Mouse (Mus musculus) heart, embryonic 14.5 days (tissue): ENCODE measurements around the gene Immp1l. TPM values are rescaled to one million over a fixed set of nuclear protein-coding genes. Genes with fewer than 3 reads are reported as not detected.

ENCODE experiments used
- ATAC-seq: fragments of 200-750 bp; cut with Nextera tagmentation; 2 replicates; pipeline ENCODE4 v1.8.0; 2017; ENCODE audit warnings: low read depth, moderate TSS enrichment; ENCODE audit not compliant: insufficient number of reproducible peaks, insufficient read depth, low FRiP score
- H3K27ac ChIP-seq, 2 experiments: fragments of 200-500 bp in 1 of 2; fragments of 300-500 bp in 1 of 2; sonication (generic) in 1 of 2; replicated peaks in 1 of 2; 2 replicates each; pipeline ENCODE4 v1.5.1; 2012 to 2014; ENCODE audit warnings: low read depth in 2 of 2, low read length in 2 of 2, control low read depth in 1 of 2, mild to moderate bottlenecking in 1 of 2, mixed read lengths in 1 of 2; ENCODE audit not compliant: control insufficient read depth in 1 of 2, insufficient read depth in 1 of 2
- H3K27me3 ChIP-seq: fragments of 300-500 bp; sonication (generic); 2 replicates; pipeline ENCODE4 v1.6.1; 2014; ENCODE audit warnings: mild to moderate bottlenecking, low read length, control low read depth; ENCODE audit not compliant: control insufficient read depth, insufficient read depth
- H3K36me3 ChIP-seq: fragments of 300-500 bp; sonication (generic); 2 replicates; pipeline ENCODE4 v1.6.1; 2014; ENCODE audit warnings: mild to moderate bottlenecking, control low read depth, low read length, mixed read lengths; ENCODE audit not compliant: control insufficient read depth, insufficient read depth
- H3K4me1 ChIP-seq, 2 experiments: fragments of 200-500 bp in 1 of 2; fragments of 300-500 bp in 1 of 2; sonication (generic) in 1 of 2; 2 replicates each; pipeline ENCODE4 v1.6.1; 2012 to 2014; ENCODE audit warnings: low read length in 2 of 2, control low read depth in 1 of 2, mixed read lengths in 1 of 2; ENCODE audit not compliant: control insufficient read depth in 2 of 2, insufficient read depth in 2 of 2
- H3K4me2 ChIP-seq: fragments of 300-500 bp; sonication (generic); 2 replicates; pipeline ENCODE4 v1.6.1; 2014; ENCODE audit warnings: mild to moderate bottlenecking, low read length
- H3K4me3 ChIP-seq, 2 experiments: fragments of 200-500 bp in 1 of 2; fragments of 300-500 bp in 1 of 2; sonication (generic) in 1 of 2; 2 replicates each; pipeline ENCODE4 v1.5.1; 2012 to 2014; ENCODE audit warnings: low read length in 2 of 2, mild to moderate bottlenecking in 2 of 2, control low read depth in 1 of 2, low read depth in 1 of 2, moderate library complexity in 1 of 2; ENCODE audit not compliant: control insufficient read depth in 1 of 2, insufficient read depth in 1 of 2
- H3K9ac ChIP-seq: fragments of 300-500 bp; sonication (generic); 2 replicates; pipeline ENCODE4 v1.6.1; 2014; ENCODE audit warnings: mild to moderate bottlenecking, low read length
- H3K9me3 ChIP-seq: fragments of 300-500 bp; sonication (generic); 2 replicates; pipeline ENCODE4 v1.6.1; 2016; ENCODE audit warnings: low read length, control low read depth; ENCODE audit not compliant: control insufficient read depth
- WGBS: fragments of 180-500 bp; shearing (Covaris S2); extraction: QIAGEN DNeasy Blood & Tissue Kit; methylation state at CpG from one replicate; pipeline ENCODE4 v1.1.7; 2014; 5-methylcytosine and 5-hydroxymethylcytosine counted together
- polyA plus RNA-seq: library from polyadenylated mRNA; unstranded; fragments of >200 nt; fragmentation: Nextera tagmentation; extraction: Ambion mirVana; gene quantifications from 2 replicates; pipeline ENCODE4 v1.2.1, GENCODE M21; 2014

Gene Immp1l
- 130 and 141 TPM in 2 replicates for polyA plus RNA-seq

DNA sequence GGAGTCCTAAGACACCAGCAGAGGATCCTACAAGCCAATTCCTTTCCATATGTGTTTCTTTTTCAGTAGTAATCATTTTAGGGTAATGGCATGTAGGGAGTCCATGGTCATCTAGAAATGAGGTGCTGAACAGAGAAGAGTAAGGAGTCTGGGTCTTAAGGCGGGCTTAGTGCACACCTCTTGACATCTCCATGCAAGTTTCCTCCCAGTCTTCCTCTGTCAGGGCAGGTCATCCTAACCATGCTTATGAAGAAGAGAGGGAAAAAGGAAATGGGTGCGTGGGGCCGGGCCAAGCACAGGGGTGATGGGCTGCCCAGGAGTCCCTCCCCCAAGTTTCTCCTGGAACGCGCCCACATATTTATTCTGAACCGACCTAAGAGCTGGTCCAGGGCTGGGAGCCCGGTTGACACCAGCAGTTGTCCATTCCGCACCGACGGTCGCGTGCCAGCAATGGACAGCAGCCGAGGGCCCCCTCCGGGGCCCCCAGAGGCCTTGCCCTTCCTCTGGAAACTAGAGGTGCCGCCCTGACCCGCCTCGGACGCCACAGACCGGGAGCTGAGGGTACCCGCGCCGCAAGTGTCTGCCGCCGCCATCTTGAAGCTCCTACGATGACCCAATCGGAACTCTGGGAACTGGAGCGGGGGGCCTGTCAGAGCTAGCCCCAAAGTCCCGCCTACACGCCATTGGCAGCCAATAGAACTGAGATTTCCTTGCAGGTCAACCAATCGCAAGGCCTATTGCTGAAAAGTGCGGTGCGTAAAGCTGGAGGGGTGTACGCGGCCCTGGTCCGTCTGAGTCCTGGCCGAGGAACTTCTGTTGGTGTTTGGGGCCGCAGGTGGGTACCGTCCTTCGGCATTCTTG lies at the start of gene Immp1l, which contains the start of gene Elp4:
Gene Immp1l (plus strand): TSS at position 743 of the 861 bp plus-strand sequence.
Gene Elp4 (minus strand): TSS at position 669 of the 861 bp plus-strand sequence.
- H3K4me2 ChIP-seq, result peak within 1 kb of the TSS; percentile 87
- H3K9me3 ChIP-seq, result no peaks in the 10 kb centered on the region
- WGBS, result under 1% methylated on average over 39 of the region's 39 CpGs
- H3K9ac ChIP-seq, result peak within 1 kb of the TSS; percentile 89
- peaks cover 0 to 5% of the 10 kb centered on the region in 2 experiments; a peak in 1 of 4 replicates for H3K4me1 ChIP-seq
- ATAC-seq, result peak; percentile 100
- peaks cover 13% of the 10 kb centered on the region for H3K36me3 ChIP-seq
- H3K27me3 ChIP-seq, result no peaks in the 10 kb centered on the region
- peak within 1 kb of the TSS; percentile 67 to 71; a peak in 3 of 4 replicates for H3K27ac ChIP-seq
- peak within 1 kb of the TSS; percentile 87 to 90 for H3K4me3 ChIP-seq

DNA sequence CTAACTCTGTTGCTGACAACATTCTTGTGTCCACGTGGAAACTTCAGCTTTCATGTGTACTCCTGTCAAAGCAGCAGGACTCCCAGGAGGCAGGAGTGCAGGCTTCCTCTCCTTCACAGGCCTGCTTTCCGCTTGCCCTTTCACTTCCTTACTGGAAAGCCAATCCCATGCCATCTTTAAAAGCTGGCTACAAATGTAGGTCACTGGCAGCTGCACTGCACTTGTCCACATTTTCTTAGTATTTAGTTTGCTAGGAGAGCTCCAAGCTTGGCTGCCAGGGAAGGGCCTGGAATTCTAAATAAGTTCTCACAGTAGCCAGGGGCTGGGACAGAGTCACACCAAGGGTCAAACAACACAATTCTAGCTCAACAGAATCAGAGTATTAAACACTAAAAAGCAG lies 49.7 kb upstream of the Immp1l start:
- Histone ChIP-seq H3K4me1 (no peaks in the 10 kb centered on the region), H3K9me3 (no peaks in the 10 kb centered on the region), H3K27ac (no peak overlapping the region), H3K9ac (no peak overlapping the region), H3K27me3 (no peaks in the 10 kb centered on the region), H3K4me3 (no peak overlapping the region), H3K36me3 (no peaks in the 10 kb centered on the region), H3K4me2 (no peak overlapping the region)
- no peak for ATAC-seq
- 51% methylated on average over 2 of the region's 2 CpGs for WGBS

DNA sequence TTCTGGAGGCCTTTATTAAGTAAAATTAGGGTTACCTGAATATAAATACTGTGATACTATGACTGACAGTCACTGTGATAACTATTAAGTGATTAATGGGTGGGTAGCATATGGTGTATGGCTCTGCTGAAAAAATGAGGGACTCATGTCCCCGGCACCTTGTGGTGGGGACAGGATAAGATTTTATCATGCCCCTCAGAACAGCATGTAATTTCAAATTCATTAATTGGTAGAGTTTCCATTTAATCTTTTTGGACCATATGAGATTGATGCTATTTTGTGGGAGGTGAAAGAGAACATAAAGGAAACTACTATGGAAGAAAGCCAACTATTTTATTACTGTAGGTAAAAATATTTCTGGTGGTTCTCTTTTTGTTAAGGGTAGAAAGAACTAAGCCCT lies 31.0 kb upstream of the Immp1l start:
- H3K27me3 ChIP-seq, result no peaks in the 10 kb centered on the region
- no peak overlapping the region for H3K9ac ChIP-seq
- no peak for ATAC-seq
- no peak overlapping the region for H3K27ac ChIP-seq
- no peak overlapping the region for H3K4me2 ChIP-seq
- H3K4me3 ChIP-seq, result no peak overlapping the region
- H3K36me3 ChIP-seq, result no peaks in the 10 kb centered on the region
- H3K4me1 ChIP-seq, result no peaks in the 10 kb centered on the region
- WGBS, result 87% methylated on average over 1 of the region's 1 CpGs
- no peaks in the 10 kb centered on the region for H3K9me3 ChIP-seq

DNA sequence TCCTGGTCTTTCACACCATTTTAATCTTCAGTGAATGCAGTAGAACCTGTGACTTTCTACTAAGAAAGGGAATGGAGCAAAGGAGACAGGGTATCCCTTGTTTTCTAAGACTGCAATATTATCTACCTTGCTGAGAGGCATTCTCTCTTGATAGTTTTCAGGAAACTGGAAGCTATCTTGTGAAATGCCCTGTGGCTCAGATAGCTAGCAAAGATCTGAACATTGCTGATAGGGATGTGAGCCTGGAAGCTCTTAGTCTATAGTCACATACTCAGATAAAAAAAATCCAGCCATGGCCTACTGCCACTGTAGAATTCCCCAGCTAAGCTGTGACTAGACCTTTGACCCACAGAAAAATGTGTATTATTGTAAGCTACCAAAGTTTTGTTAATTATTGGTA lies 13.6 kb upstream of the Immp1l start:
- Histone ChIP-seq H3K27me3 (no peaks in the 10 kb centered on the region), H3K9ac (no peak overlapping the region), H3K4me1 (no peaks in the 10 kb centered on the region), H3K9me3 (no peaks in the 10 kb centered on the region), H3K36me3 (peaks cover 6% of the 10 kb centered on the region), H3K4me2 (no peak overlapping the region), H3K27ac (no peak overlapping the region), H3K4me3 (no peak overlapping the region)
- no peak for ATAC-seq

DNA sequence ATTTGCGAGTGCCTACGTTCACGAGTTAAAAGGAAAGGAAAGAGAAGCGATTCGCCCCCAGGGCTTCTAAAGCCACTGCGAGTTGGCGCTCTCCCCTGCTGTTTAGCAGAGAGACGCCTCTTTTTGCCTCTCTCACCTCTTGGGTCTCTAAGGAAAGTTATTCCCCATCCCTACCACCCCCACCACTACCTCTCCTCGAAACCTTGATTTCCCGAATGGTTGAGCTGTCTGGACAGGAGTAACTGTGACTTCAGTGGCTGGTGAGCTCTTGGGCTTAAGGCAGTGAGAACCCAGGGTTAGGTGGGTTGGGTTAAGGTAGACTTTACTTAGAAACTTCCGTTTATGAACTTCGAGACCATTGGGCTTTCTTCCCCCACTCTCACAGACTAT lies 314 bp downstream of the Immp1l start:
- H3K4me1 ChIP-seq, result peaks cover 0 to 5% of the 10 kb centered on the region in 2 experiments; a peak in 1 of 4 replicates
- peaks cover 15% of the 10 kb centered on the region for H3K36me3 ChIP-seq
- peak overlapping the region; percentile 87 to 90 for H3K4me3 ChIP-seq
- WGBS, result 0% methylated on average over 12 of the region's 12 CpGs
- H3K9me3 ChIP-seq, result no peaks in the 10 kb centered on the region
- peak overlapping the region; percentile 84 for H3K4me2 ChIP-seq
- H3K27ac ChIP-seq, result peak overlapping the region; percentile 67 to 71; a peak in 3 of 4 replicates
- no peaks in the 10 kb centered on the region for H3K27me3 ChIP-seq
- ATAC-seq, result peak; percentile 31; the same call in 1 of the 2 replicates
- peak overlapping the region; percentile 89 for H3K9ac ChIP-seq

DNA sequence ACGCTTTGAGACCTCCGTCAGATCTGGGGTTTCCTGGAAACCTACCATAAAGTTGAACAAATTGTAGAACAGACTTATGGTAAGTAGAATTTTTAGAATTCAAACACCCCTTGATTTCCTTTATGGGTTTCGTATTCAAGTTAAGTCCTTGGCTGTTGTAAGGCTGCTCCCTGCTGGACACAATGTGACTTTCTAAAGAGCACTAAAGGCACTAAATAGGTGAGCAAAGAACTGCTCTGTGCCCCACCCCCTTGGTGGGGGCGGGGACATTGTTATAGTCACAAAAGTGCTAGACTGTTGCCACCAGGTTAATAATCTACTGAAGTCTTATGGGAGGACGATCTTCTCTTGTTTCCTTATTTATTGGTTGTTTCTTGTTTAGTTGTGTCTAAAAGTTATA lies 3.9 kb downstream of the Immp1l start:
- H3K36me3 ChIP-seq, result peaks cover 26% of the 10 kb centered on the region
- 87% methylated on average over 5 of the region's 5 CpGs for WGBS
- no peak for ATAC-seq

DNA sequence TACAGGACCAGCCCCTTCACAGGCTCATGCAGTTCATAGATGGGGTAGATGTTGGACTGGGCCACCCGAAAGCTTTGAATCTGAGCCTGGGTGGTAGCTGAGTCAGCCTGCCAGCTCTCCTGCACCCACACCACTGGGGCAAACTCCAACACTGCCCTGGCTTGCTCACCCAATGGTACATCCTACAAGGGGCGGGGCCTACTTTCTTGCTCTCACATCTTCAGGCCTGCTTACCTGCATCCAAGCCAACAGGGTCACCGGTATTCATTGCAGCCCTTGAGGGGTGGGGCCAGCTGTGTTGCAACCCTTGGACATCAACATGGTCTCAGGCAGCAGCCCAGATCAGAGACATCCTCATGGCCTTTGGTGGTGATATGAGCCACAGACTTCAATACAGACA lies 6.2 kb downstream of the Immp1l start:
- Histone ChIP-seq H3K4me2 (no peak overlapping the region), H3K9ac (no peak overlapping the region), H3K4me1 (peaks cover 0 to 1% of the 10 kb centered on the region in 2 experiments; a peak in 1 of 4 replicates), H3K27me3 (no peaks in the 10 kb centered on the region), H3K4me3 (no peak overlapping the region), H3K36me3 (peaks cover 26% of the 10 kb centered on the region), H3K27ac (no peak overlapping the region), H3K9me3 (no peaks in the 10 kb centered on the region)
- WGBS, result 81% methylated on average over 3 of the region's 3 CpGs
- no peak for ATAC-seq

More for the DNA sequence above, 3.9 kb downstream of the Immp1l start:
- no peaks in the 10 kb centered on the region for H3K27me3 ChIP-seq
- H3K9me3 ChIP-seq, result no peaks in the 10 kb centered on the region
- no peak overlapping the region for H3K9ac ChIP-seq
- no peak overlapping the region for H3K4me2 ChIP-seq
- H3K4me3 ChIP-seq, result no peak overlapping the region
- H3K4me1 ChIP-seq, result peaks cover 0 to 5% of the 10 kb centered on the region in 2 experiments; a peak in 1 of 4 replicates
- H3K27ac ChIP-seq, result no peak overlapping the region
